Mouse (Mus musculus) small intestine, adult 2 months (tissue): ENCODE data around the gene 4930544G11Rik.

Source experiments
- CTCF ChIP-seq: fragments of 200-500 bp; IDR thresholded peaks from 2 replicates; pipeline ENCODE4 v1.5.1; 2012; ENCODE audit warnings: low read depth, mild to moderate bottlenecking, control low read depth, inconsistent platforms, low read length, moderate library complexity, mixed read lengths; ENCODE audit not compliant: insufficient replicate concordance, insufficient read length; ENCODE audit errors: extremely low read depth
- POLR2A ChIP-seq: fragments of 200-500 bp; IDR thresholded peaks from 2 replicates; pipeline ENCODE4 v1.6.1; 2012; ENCODE audit warnings: low read depth, mild to moderate bottlenecking, control low read depth, inconsistent platforms, low read length, moderate library complexity

GRCm38 (mm10) chr6:65950492-65950891 lies 1.9 kb upstream of the 4930544G11Rik start:
- no peak for TF ChIP-seq CTCF
- no peak for TF ChIP-seq POLR2A
